Mouse (Mus musculus): Measurements from ENCODE around the gene Garnl3.

- TF ChIP-seq CTCF (IDR thresholded peaks at IDR 0.05; ENCODE audit: control insufficient read depth, insufficient read depth, low read length), result no peak
- no peak for TF ChIP-seq POLR2A (IDR thresholded peaks at IDR 0.05; ENCODE audit: borderline replicate concordance, control insufficient read depth, low read depth, low read length)
Measured at GRCm38 (mm10) chr2:33129696-33130095, 1.8 kb downstream of the Garnl3 start.
